Mouse (Mus musculus) liver, embryonic 14.5 days (tissue): ENCODE data around the gene Clmn. TPM values are rescaled to one million over a fixed set of nuclear protein-coding genes. Genes with fewer than 3 reads are reported as not detected.
A peak's percentile ranks its signal among the peaks of the same experiment; 100 is the strongest.

Experiments
- ATAC-seq: fragments of 200-750 bp; cut with Nextera tagmentation; 2 replicates; pipeline ENCODE4 v1.8.0; 2017; ENCODE audit warnings: moderate number of reproducible peaks, mild to moderate bottlenecking, moderate library complexity; ENCODE audit not compliant: insufficient read depth
- DNase-seq, 3 experiments: peaks; one replicate each; pipeline ENCODE4 v3.0.0-alpha.2; 2012 to 2013; ENCODE audit warnings: low read depth in 3 of 3, low spot score in 3 of 3
- H3K27ac ChIP-seq: fragments of 300-500 bp; sonication (generic); 2 replicates; pipeline ENCODE4 v1.5.1; 2014; ENCODE audit warnings: moderate library complexity, mild to moderate bottlenecking, control low read depth, inconsistent platforms
- H3K27me3 ChIP-seq: fragments of 300-500 bp; sonication (generic); 2 replicates; pipeline ENCODE4 v1.6.1; 2014; ENCODE audit warnings: mild to moderate bottlenecking, low read length, moderate library complexity; ENCODE audit not compliant: control insufficient read depth, insufficient read depth
- H3K36me3 ChIP-seq: fragments of 300-500 bp; sonication (generic); replicated peaks from 2 replicates; pipeline ENCODE4 v1.6.1; 2014; ENCODE audit warnings: low read depth; ENCODE audit not compliant: control insufficient read depth, insufficient read depth
- H3K4me1 ChIP-seq, 2 experiments: fragments of 200-500 bp in 1 of 2; fragments of 300-500 bp in 1 of 2; sonication (generic) in 1 of 2; replicated peaks; 2 replicates each; pipeline ENCODE4 v1.6.1; 2012 to 2014; ENCODE audit warnings: antibody characterized with exemption in 1 of 2, inconsistent platforms in 1 of 2, low read length in 1 of 2; ENCODE audit not compliant: control insufficient read depth in 2 of 2, insufficient read depth in 2 of 2
- H3K4me2 ChIP-seq: fragments of 300-500 bp; sonication (generic); 2 replicates; pipeline ENCODE4 v1.6.1; 2014; ENCODE audit warnings: low read depth, mild to moderate bottlenecking, control low read depth, moderate library complexity
- H3K4me3 ChIP-seq, 2 experiments: fragments of 200-500 bp in 1 of 2; fragments of 300-500 bp in 1 of 2; sonication (generic) in 1 of 2; 2 replicates each; pipeline ENCODE4 v1.5.1; 2012 to 2014; ENCODE audit warnings: low read depth in 2 of 2, low read length in 2 of 2, mild to moderate bottlenecking in 2 of 2, control low read depth in 1 of 2, inconsistent platforms in 1 of 2, moderate library complexity in 1 of 2; ENCODE audit not compliant: insufficient read depth in 1 of 2
- H3K9ac ChIP-seq: fragments of 300-500 bp; sonication (generic); replicated peaks from 2 replicates; pipeline ENCODE4 v1.6.1; 2014; ENCODE audit warnings: mild to moderate bottlenecking, control low read depth, moderate library complexity
- H3K9me3 ChIP-seq: fragments of 300-500 bp; sonication (generic); 2 replicates; pipeline ENCODE4 v1.6.1; 2016; ENCODE audit warnings: low read length, mixed read lengths; ENCODE audit not compliant: control insufficient read depth
- CTCF ChIP-seq: IDR thresholded peaks from 2 replicates; pipeline ENCODE4 v1.5.1; 2016; ENCODE audit warnings: antibody characterized with exemption, low read depth, control low read depth
- EP300 ChIP-seq: IDR thresholded peaks from 2 replicates; pipeline ENCODE4 v1.6.1; 2016; ENCODE audit warnings: antibody characterized with exemption, low read depth
- WGBS: fragments of 180-500 bp; shearing (Covaris S2); extraction: QIAGEN DNeasy Blood & Tissue Kit; methylation state at CpG from one replicate; pipeline ENCODE4 v1.1.7; 2014; ENCODE audit not compliant: insufficient replicate concordance; 5-methylcytosine and 5-hydroxymethylcytosine counted together
- polyA plus RNA-seq, 2 experiments: library from polyadenylated mRNA; depleted of rRNA in 1 of 2; stranded (reverse) in 1 of 2; unstranded in 1 of 2; fragments of >200 nt; fragmentation: Nextera tagmentation in 1 of 2; extraction: Ambion mirVana in 1 of 2; gene quantifications; 2 replicates each; pipeline versions ENCODE4 v1.2.1 to v1.2.3; 2012 to 2014

Gene Clmn
- polyA plus RNA-seq, 2 experiments: 0.32 to 0.33 TPM

- Histone ChIP-seq H3K36me3 (no peaks in the 10 kb centered on the region), H3K4me1 (peaks cover 0 to 2% of the 10 kb centered on the region in 2 experiments; a peak in 1 of 4 replicates), H3K27ac (no peak overlapping the region), H3K27me3 (no peaks in the 10 kb centered on the region), H3K4me2 (no peak overlapping the region), H3K4me3 (no peak overlapping the region), H3K9ac (no peak overlapping the region), H3K9me3 (no peaks in the 10 kb centered on the region)
- no peak for TF ChIP-seq EP300
- TF ChIP-seq CTCF: no peak
- DNase-seq (no peak), ATAC-seq (no peak)
- 67% methylated on average over 7 of the region's 7 CpGs for WGBS
Measured at GRCm38 (mm10) chr12:104758066-104758465, 106.8 kb downstream of the Clmn start.

- Histone ChIP-seq H3K27ac (no peak overlapping the region), H3K9me3 (no peaks in the 10 kb centered on the region), H3K36me3 (no peaks in the 10 kb centered on the region; the same call in 1 of the 2 replicates), H3K4me3 (no peak overlapping the region), H3K27me3 (no peaks in the 10 kb centered on the region), H3K9ac (no peak overlapping the region), H3K4me2 (no peak overlapping the region), H3K4me1 (peaks cover 11 to 16% of the 10 kb centered on the region in 2 experiments)
- DNase-seq (no peak), ATAC-seq (no peak)
- TF ChIP-seq EP300 (no peak), CTCF (no peak)
- WGBS: 57% methylated on average over 4 of the region's 4 CpGs
Measured at GRCm38 (mm10) chr12:104753686-104754085, 111.2 kb downstream of the Clmn start.

DNA sequence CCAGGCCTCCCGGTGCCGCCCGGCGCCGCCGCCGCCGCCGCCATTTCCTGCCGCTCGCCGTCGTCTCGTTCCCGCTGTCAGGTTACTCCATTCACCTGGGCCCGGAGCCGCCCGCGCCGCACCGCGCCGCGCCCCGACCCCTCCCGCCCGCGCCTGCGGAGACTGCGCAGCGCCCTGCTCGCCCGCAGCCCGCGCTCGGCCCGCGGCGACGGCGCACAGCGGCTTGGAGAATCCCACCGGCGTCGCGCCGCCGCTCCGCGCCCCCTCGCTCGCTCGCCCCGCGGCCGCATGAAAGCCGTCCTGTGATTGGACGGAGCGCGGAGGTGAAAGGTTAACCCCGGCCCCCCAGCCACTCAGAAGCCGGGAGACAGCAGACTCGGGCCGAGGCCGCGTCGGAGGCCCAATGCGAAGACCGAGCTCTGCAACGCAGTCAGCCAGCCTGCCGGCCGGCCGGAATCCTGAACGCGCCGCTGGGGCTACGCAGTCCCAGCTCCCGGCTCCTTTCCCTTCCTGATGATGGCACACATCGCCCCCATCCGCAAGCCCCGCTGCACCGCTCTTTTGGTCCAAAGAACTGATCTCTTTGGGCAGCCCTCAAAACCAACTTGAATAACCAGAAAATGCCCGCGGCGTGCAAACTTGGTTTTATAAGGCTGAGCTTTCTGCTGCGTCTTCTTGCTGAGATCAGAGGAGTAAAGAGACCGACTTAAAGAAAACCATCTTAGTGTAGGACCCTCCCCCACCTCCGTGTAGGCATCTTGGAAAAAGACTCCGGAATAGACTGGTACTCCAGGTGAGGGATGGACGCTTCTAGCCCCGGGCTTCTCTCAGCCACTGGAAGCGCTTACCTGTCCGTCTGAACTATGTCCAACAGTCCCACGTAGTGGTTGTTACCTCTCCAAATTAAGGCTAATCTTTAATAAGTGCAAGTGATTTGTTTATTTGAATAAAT, 112.8 kb downstream of the Clmn start, which contains the start of gene Dicer1:
Dicer1 (minus strand) TSS at position 139 of the 952 bp plus-strand sequence.
- WGBS: under 1% methylated on average over 87 of the region's 94 CpGs
- H3K4me1 ChIP-seq: peaks cover 11 to 25% of the 10 kb centered on the region in 2 experiments

GRCm38 (mm10) chr12:104751331-104751813, 113.5 kb downstream of the Clmn start:
- peak overlapping the region; percentile 87 for H3K9ac ChIP-seq
- peaks cover 11 to 26% of the 10 kb centered on the region in 2 experiments for H3K4me1 ChIP-seq
- H3K4me2 ChIP-seq: peak overlapping the region; percentile 95
- DNase-seq: peak in 1 of 3 experiments; percentile 4
- no peaks in the 10 kb centered on the region for H3K9me3 ChIP-seq
- H3K36me3 ChIP-seq: no peaks in the 10 kb centered on the region; the same call in 1 of the 2 replicates
- TF ChIP-seq CTCF: no peak
- no peak for TF ChIP-seq EP300
- H3K4me3 ChIP-seq: peak overlapping the region; percentile 75 to 95
- under 1% methylated on average over 52 of the region's 52 CpGs for WGBS
- no peaks in the 10 kb centered on the region for H3K27me3 ChIP-seq
- ATAC-seq: peak; percentile 56; the same call in 1 of the 2 replicates
- H3K27ac ChIP-seq: peak overlapping the region; percentile 51

More for the DNA sequence above, 112.8 kb downstream of the Clmn start, which contains the start of gene Dicer1:
- TF ChIP-seq EP300: no peak
- TF ChIP-seq CTCF: peak; percentile 19; the same call in 1 of the 2 replicates
- H3K4me3 ChIP-seq: peak within 1 kb of the TSS; percentile 75 to 95
- peak; percentile 81 to 83 (median 83) for DNase-seq
- H3K27me3 ChIP-seq: no peaks in the 10 kb centered on the region
- peak; percentile 93 for ATAC-seq
- H3K9me3 ChIP-seq: no peaks in the 10 kb centered on the region
- peak within 1 kb of the TSS; percentile 51 for H3K27ac ChIP-seq
- peak within 1 kb of the TSS; percentile 87 for H3K9ac ChIP-seq
- H3K36me3 ChIP-seq: no peaks in the 10 kb centered on the region; the same call in 1 of the 2 replicates
- H3K4me2 ChIP-seq: peak within 1 kb of the TSS; percentile 95

DNA sequence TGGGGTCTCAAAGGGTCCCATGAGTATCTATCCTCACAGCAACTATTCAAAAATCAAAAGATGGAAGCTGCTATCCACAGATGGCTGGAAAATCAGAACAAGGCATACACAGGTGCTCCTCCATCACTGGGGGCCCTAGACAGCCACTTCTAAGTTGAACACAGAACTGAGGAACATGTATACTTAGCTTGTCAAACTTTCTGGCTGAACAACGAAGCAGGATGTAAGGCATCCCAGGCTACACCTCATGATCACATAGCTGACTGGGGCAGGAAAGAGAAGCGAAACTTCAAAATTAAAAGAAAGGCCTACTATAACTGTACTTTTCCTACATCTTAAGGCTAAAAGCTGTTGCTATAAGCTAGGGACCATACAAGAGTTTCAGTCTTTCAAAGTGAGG, 115.9 kb downstream of the Clmn start:
- H3K36me3 ChIP-seq: no peaks in the 10 kb centered on the region; the same call in 1 of the 2 replicates
- ATAC-seq (no peak), DNase-seq (no peak)
- TF ChIP-seq EP300 (no peak), CTCF (no peak)
- H3K4me2 ChIP-seq: no peak overlapping the region
- no peak overlapping the region for H3K4me3 ChIP-seq
- no peaks in the 10 kb centered on the region for H3K27me3 ChIP-seq
- 73% methylated on average over 2 of the region's 2 CpGs for WGBS
- H3K27ac ChIP-seq: no peak overlapping the region
- peaks cover 11 to 28% of the 10 kb centered on the region in 2 experiments for H3K4me1 ChIP-seq
- no peaks in the 10 kb centered on the region for H3K9me3 ChIP-seq
- H3K9ac ChIP-seq: no peak overlapping the region
